Comparison of ENCODE assay signal across 20 mouse cellular contexts in the genomic region with DNA sequence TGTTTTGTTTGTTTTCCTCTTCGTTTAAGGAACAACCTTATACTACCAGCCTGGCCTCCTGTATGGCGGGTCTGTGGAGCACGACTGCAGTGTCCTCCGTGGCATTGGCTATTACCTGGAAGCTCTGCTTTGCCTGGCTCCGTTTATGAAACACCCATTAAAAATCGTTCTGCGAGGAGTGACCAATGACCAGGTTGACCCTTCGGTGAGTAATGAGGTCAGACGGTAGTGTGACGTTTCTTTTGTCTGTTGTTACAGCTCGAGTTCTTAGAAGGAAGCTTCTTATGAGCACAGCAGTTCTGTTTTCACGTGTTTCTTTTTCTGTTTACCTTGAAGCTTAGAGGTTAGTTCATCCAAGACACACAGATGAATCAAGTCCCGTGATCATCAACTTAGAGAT. TPM values are rescaled to one million over a fixed set of nuclear protein-coding genes. Genes with fewer than 3 reads are reported as not detected.
A peak's percentile ranks its signal among the peaks of the same experiment; 100 is the strongest.
DNase-seq lines count a peak whose midpoint lies in the region; ATAC-seq and TF ChIP-seq lines count a peak whose summit lies in the region.
"Had no signal": no experiment of that assay in that cellular context is flagged by ENCODE, and none has a peak within 500 bp of the region (broad histone marks: within the 10 kb centered on the region; RNA-seq: fewer than 3 reads in every experiment).

No protein-coding gene starts in this region.

- H3K27ac ChIP-seq in heart, embryonic 11.5 days (ENCODE audit: low read depth, low read length), result no peak overlapping the region
- H3K27ac ChIP-seq in heart, embryonic 10.5 days, result no peak overlapping the region
- H3K27ac ChIP-seq in liver, adult 2 months (replicated peaks; ENCODE audit: insufficient read depth, low read depth, low read length), result peak overlapping the region; percentile 25; the same call in 1 of the 2 replicates
- H3K27ac ChIP-seq in liver, embryonic 12.5 days, result no peak overlapping the region

- no peak for ATAC-seq in heart, embryonic 11.5 days (replicated peaks; ENCODE audit: insufficient number of reproducible peaks, low FRiP score, low TSS enrichment)
- ATAC-seq in liver, embryonic 12.5 days, result no peak
- ATAC-seq: activated CD4-positive, CD25-positive, alpha-beta regulatory T cell, adult 4 months; CD4-positive, CD25-positive, alpha-beta regulatory T cell, adult 4 months; Patski had no signal

- H3K27me3 ChIP-seq in heart, embryonic 11.5 days (ENCODE audit: control insufficient read depth, insufficient read depth, low read length), result no peaks in the 10 kb centered on the region
- no peaks in the 10 kb centered on the region for H3K27me3 ChIP-seq in heart, embryonic 10.5 days (ENCODE audit: insufficient read depth, poor library complexity, severe bottlenecking)
- no peaks in the 10 kb centered on the region for H3K27me3 ChIP-seq in liver, adult 2 months (ENCODE audit: control insufficient read depth, insufficient read depth, low read length)
- no peaks in the 10 kb centered on the region for H3K27me3 ChIP-seq in liver, embryonic 12.5 days (replicated peaks)
- H3K27me3 ChIP-seq: CH12.LX, Patski had no signal

- no peak for TF ChIP-seq POLR2A in liver, adult 2 months (IDR thresholded peaks at IDR 0.05; ENCODE audit: extremely low read depth, insufficient read depth, low read length)

- TF ChIP-seq CTCF in liver, adult 2 months (IDR thresholded peaks at IDR 0.05; ENCODE audit: low read depth, low read length), result no peak

- intact Hi-C loops in heart, postnatal 14 days (cut with DNase I), result no loop called here

- no peak overlapping the region for H3K4me3 ChIP-seq in heart, embryonic 11.5 days (ENCODE audit: low read depth, low read length)
- H3K4me3 ChIP-seq in heart, embryonic 10.5 days, result no peak overlapping the region
- H3K4me3 ChIP-seq in liver, adult 2 months (ENCODE audit: insufficient read depth, low read depth, low read length), result no peak overlapping the region
- no peak overlapping the region for H3K4me3 ChIP-seq in liver, embryonic 12.5 days

- no peaks in the 10 kb centered on the region for H3K4me1 ChIP-seq in heart, embryonic 11.5 days (ENCODE audit: control insufficient read depth, insufficient read depth, low read length)
- H3K4me1 ChIP-seq in heart, embryonic 10.5 days, result no peaks in the 10 kb centered on the region
- H3K4me1 ChIP-seq in liver, adult 2 months (ENCODE audit: control insufficient read depth, insufficient read depth, low read length), result peaks cover 39% of the 10 kb centered on the region
- no peaks in the 10 kb centered on the region for H3K4me1 ChIP-seq in liver, embryonic 12.5 days

- no peak overlapping the region for H3K4me2 ChIP-seq in heart, embryonic 11.5 days
- no peak overlapping the region for H3K4me2 ChIP-seq in liver, embryonic 12.5 days

- peaks cover 10% of the 10 kb centered on the region for H3K79me2 ChIP-seq in liver, adult 2 months (ENCODE audit: control insufficient read depth, insufficient read depth, low read length)

- DNase-seq in heart, adult 11 months, result peak; percentile 66
- peak; percentile 46 for DNase-seq in heart, embryonic 10.5 days (ENCODE audit: low spot score)
- DNase-seq in heart, postnatal 14 days, result no peak
- DNase-seq in liver, adult 2 months (ENCODE audit: extremely low read depth, low read depth, low spot score), result peak; percentile 75
- DNase-seq: adrenal gland, adult 2 months; adrenal gland, adult 8-10 months; adrenal gland, postnatal 10 days; adrenal gland, postnatal 14 days; adrenal gland, postnatal 25 days; adrenal gland, postnatal 36 days; B cell, adult 2 months; cerebellum, adult 11 months; cerebellum, adult 11-12 months; cerebellum, adult 18-20 months had no signal

- H3K9ac ChIP-seq in heart, embryonic 11.5 days (ENCODE audit: low read depth, low read length), result no peak overlapping the region
- no peak overlapping the region for H3K9ac ChIP-seq in liver, adult 2 months (ENCODE audit: low read depth, low read length)
- H3K9ac ChIP-seq in liver, embryonic 12.5 days, result no peak overlapping the region

- peaks cover 9% of the 10 kb centered on the region; the same call in 1 of the 2 replicates for H3K36me3 ChIP-seq in heart, embryonic 11.5 days (ENCODE audit: control insufficient read depth, insufficient read depth, low read length)
- peaks cover 62% of the 10 kb centered on the region for H3K36me3 ChIP-seq in heart, embryonic 10.5 days
- peaks cover 35% of the 10 kb centered on the region for H3K36me3 ChIP-seq in liver, adult 2 months (ENCODE audit: control insufficient read depth, insufficient read depth, low read length)
- peaks cover 98% of the 10 kb centered on the region for H3K36me3 ChIP-seq in liver, embryonic 12.5 days

- 89% methylated on average over 13 of the region's 13 CpGs for WGBS in heart, embryonic 11.5 days (ENCODE audit: insufficient replicate concordance)
- WGBS in heart, embryonic 10.5 days, result 90% methylated on average over 13 of the region's 13 CpGs
- 56% methylated on average over 13 of the region's 13 CpGs for WGBS in liver, adult 2 months
- 85% methylated on average over 13 of the region's 13 CpGs for WGBS in liver, embryonic 12.5 days (ENCODE audit: insufficient replicate concordance)

- no peaks in the 10 kb centered on the region for H3K9me3 ChIP-seq in heart, embryonic 11.5 days (replicated peaks; ENCODE audit: control insufficient read depth, low read length)
- H3K9me3 ChIP-seq in heart, embryonic 10.5 days, result no peaks in the 10 kb centered on the region
- no peaks in the 10 kb centered on the region for H3K9me3 ChIP-seq in liver, embryonic 12.5 days (replicated peaks)

RNA-seq across cellular contexts. Expression of gene Rcl1, which starts 17.0 kb away (rescaled TPM):
- 26.4 and 27.8 TPM in 2 replicates for polyA plus RNA-seq in heart, embryonic 11.5 days (2014; fragmentation: Nextera tagmentation; extraction: Ambion mirVana)
- 38.9 and 64.4 TPM in 2 replicates for polyA plus RNA-seq in heart, embryonic 10.5 days (2016; fragmentation: Nextera tagmentation; extraction: Ambion mirVana)
- total RNA-seq in heart, postnatal 14 days (2021), result 1 to 10 TPM; 5.6 to 6.8 TPM
- total RNA-seq in liver, adult 2 months (2014; rRNA removed), result 117 and 132 TPM in 2 replicates
- polyA plus RNA-seq in liver, adult 2 months (2012; rRNA removed), result 75.7 and 87.8 TPM in 2 replicates
- 81.1 and 83.7 TPM in 2 replicates for polyA plus RNA-seq in liver, embryonic 12.5 days (2016; fragmentation: Nextera tagmentation; extraction: Ambion mirVana)

Comparison
In these comparisons a context has a peak if more than half of its experiments do, and no peak if none do; other contexts are left out.
1. DNase-seq: peak in heart, adult 11 months (single experiment), heart, embryonic 10.5 days (single experiment) and liver, adult 2 months (single experiment); none in heart, postnatal 14 days (0 of 2).